Mouse (Mus musculus): ENCODE measurements around the gene Epha8. TPM values are rescaled to one million over a fixed set of nuclear protein-coding genes. Genes with fewer than 3 reads are reported as not detected.

The Epha8 gene
- total and polyA plus RNA-seq, 3 experiments: not detected

DNA sequence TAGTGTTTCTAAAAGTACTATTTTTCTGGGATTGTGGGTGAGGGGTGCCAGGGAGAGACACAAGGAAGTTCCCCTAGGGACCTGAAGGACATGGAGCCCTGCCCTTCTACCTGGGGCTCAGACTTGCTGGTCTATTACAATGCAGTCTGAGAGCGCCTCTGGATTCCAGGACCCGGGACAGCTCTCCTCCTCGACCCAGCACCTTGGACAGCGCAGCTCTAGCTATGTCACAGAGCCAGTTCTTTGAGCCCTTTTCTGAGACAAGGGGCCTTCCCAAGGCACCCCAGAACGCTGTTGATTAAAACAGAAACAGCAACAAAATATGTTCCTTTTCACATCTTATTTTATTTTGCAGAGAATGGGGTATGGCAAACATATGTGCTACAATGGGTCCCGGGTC lies 32.1 kb downstream of the Epha8 start:
- Histone ChIP-seq H3K4me3 (replicated peaks in 1 of 3; ENCODE audit: low read depth in 2 of 3, low read length in 2 of 3, poor library complexity in 1 of 3) (no peak overlapping the region), H3K9ac (ENCODE audit: insufficient read depth, low read depth) (no peak overlapping the region), H3K4me2 (ENCODE audit: insufficient read depth, low read depth, poor library complexity, severe bottlenecking) (no peak overlapping the region), H3K27me3 (replicated peaks) (peaks cover 77% of the 10 kb centered on the region), H3K9me3 (replicated peaks; ENCODE audit: low read length) (no peaks in the 10 kb centered on the region), H3K4me1 (ENCODE audit: control insufficient read depth in 1 of 2, insufficient read depth in 2 of 2) (no peaks in the 10 kb centered on the region), H3K79me2 (replicated peaks; ENCODE audit: control insufficient read depth, extremely low read depth, insufficient read depth, poor library complexity, severe bottlenecking) (no peaks in the 10 kb centered on the region), H3K27ac (ENCODE audit: insufficient read depth, low read depth) (no peak overlapping the region), H3K36me3 (replicated peaks in 1 of 2; ENCODE audit: control insufficient read depth in 1 of 2, insufficient read depth in 1 of 2, low read length in 1 of 2) (no peaks in the 10 kb centered on the region)
- TF ChIP-seq MXI1 (IDR thresholded peaks at IDR 0.05; ENCODE audit: low read depth, low read length) (peak; percentile 83), SIN3A (IDR thresholded peaks at IDR 0.05; ENCODE audit: low read length) (peak; percentile 99), TBP (conservative IDR thresholded peaks at IDR 0.05; ENCODE audit: low read depth, low read length) (no peak)
- peak; percentile 41 for DNase-seq (ENCODE audit: extremely low read depth)
- in situ Hi-C loops (cut with MboI; ENCODE audit: low pct_ligation_motif_present, low pct_unique_long_range_greater_than_20kb, low sequenced_read_pairs) (no loop called here), dilution Hi-C loops (cut with MboI; ENCODE audit: extremely low pct_ligation_motif_present, extremely low pct_unique_long_range_greater_than_20kb, low sequenced_read_pairs) (no loop called here)

DNA sequence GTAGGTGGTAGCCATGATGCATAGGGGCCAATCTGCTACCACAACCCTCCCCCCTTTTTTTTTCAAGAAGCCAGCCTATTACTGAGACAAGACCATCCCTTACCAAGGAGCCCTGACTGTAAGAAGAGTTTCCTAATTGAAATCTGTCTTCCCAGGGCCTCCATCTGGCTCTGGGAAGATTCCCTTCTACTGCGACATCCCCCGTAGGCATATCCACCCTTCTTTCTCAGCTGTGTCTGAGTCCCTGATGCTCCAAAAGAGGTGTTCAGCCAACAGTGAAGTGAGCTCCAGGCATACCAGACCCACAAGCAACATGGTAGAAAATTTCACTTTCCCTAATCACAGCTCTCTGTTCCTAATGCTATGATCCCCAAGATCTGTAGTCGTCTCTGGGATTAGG lies 37.1 kb downstream of the Epha8 start:
- H3K4me3 ChIP-seq (replicated peaks in 1 of 3; ENCODE audit: low read depth in 2 of 3, low read length in 2 of 3, poor library complexity in 1 of 3): no peak overlapping the region
- no peaks in the 10 kb centered on the region for H3K4me1 ChIP-seq (ENCODE audit: control insufficient read depth in 1 of 2, insufficient read depth in 2 of 2)
- peaks cover 80% of the 10 kb centered on the region for H3K27me3 ChIP-seq (replicated peaks)
- TF ChIP-seq KAT2A (IDR thresholded peaks at IDR 0.05; ENCODE audit: insufficient replicate concordance, low read length) (no peak), MXI1 (IDR thresholded peaks at IDR 0.05; ENCODE audit: low read depth, low read length) (no peak), MAFK (IDR thresholded peaks at IDR 0.05; ENCODE audit: insufficient replicate concordance, low read length) (no peak), CHD2 (IDR thresholded peaks at IDR 0.05; ENCODE audit: low read length) (no peak), USF1 (IDR thresholded peaks at IDR 0.05; ENCODE audit: low read depth, low read length) (no peak), USF2 (conservative IDR thresholded peaks at IDR 0.05; ENCODE audit: low read depth, low read length) (no peak), ZKSCAN1 (IDR thresholded peaks at IDR 0.05; ENCODE audit: borderline replicate concordance, low read depth, low read length) (no peak), MAX (IDR thresholded peaks at IDR 0.05; ENCODE audit: low read length) (no peak)
- H3K36me3 ChIP-seq (replicated peaks in 1 of 2; ENCODE audit: control insufficient read depth in 1 of 2, insufficient read depth in 1 of 2, low read length in 1 of 2): no peaks in the 10 kb centered on the region
- dilution Hi-C loops (cut with MboI; ENCODE audit: extremely low pct_ligation_motif_present, extremely low pct_unique_long_range_greater_than_20kb, low sequenced_read_pairs) (no loop called here), in situ Hi-C loops (cut with MboI; ENCODE audit: low pct_ligation_motif_present, low pct_unique_long_range_greater_than_20kb, low sequenced_read_pairs) (no loop called here)
- no peak overlapping the region for H3K4me2 ChIP-seq (ENCODE audit: insufficient read depth, low read depth, poor library complexity, severe bottlenecking)
- H3K9me3 ChIP-seq (replicated peaks; ENCODE audit: low read length): no peaks in the 10 kb centered on the region
- H3K9ac ChIP-seq (ENCODE audit: insufficient read depth, low read depth): no peak overlapping the region
- H3K79me2 ChIP-seq (replicated peaks; ENCODE audit: control insufficient read depth, extremely low read depth, insufficient read depth, poor library complexity, severe bottlenecking): no peaks in the 10 kb centered on the region
- H3K27ac ChIP-seq (ENCODE audit: insufficient read depth, low read depth): no peak overlapping the region
- no peak for DNase-seq (ENCODE audit: extremely low read depth)

DNA sequence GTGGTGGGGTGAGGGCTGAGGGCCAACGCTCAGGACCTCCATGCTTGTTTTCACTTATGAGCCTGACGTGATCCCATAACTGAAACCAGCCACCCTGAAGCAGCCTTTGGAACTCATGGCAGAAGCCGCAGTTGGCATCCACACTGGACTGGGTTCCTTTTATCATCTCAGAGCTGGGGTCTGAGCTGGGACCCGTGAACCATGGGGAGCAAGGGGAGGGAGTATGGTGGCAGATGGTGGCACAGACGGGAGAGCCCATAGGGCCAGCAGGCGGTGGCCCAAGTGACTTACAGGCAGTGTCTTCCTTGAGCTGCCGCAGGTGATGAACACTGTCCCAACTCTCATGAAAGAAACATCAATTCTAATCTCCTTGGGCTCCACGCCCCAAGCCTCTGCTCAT lies 37.8 kb downstream of the Epha8 start:
- Histone ChIP-seq H3K4me1 (ENCODE audit: control insufficient read depth in 1 of 2, insufficient read depth in 2 of 2) (no peaks in the 10 kb centered on the region), H3K27me3 (replicated peaks) (peaks cover 87% of the 10 kb centered on the region), H3K9ac (ENCODE audit: insufficient read depth, low read depth) (no peak overlapping the region), H3K36me3 (replicated peaks in 1 of 2; ENCODE audit: control insufficient read depth in 1 of 2, insufficient read depth in 1 of 2, low read length in 1 of 2) (no peaks in the 10 kb centered on the region), H3K79me2 (replicated peaks; ENCODE audit: control insufficient read depth, extremely low read depth, insufficient read depth, poor library complexity, severe bottlenecking) (no peaks in the 10 kb centered on the region), H3K4me2 (ENCODE audit: insufficient read depth, low read depth, poor library complexity, severe bottlenecking) (no peak overlapping the region), H3K9me3 (replicated peaks; ENCODE audit: low read length) (no peaks in the 10 kb centered on the region), H3K4me3 (replicated peaks in 1 of 3; ENCODE audit: low read depth in 2 of 3, low read length in 2 of 3, poor library complexity in 1 of 3) (no peak overlapping the region), H3K27ac (ENCODE audit: insufficient read depth, low read depth) (no peak overlapping the region)
- dilution Hi-C loops (cut with MboI; ENCODE audit: extremely low pct_ligation_motif_present, extremely low pct_unique_long_range_greater_than_20kb, low sequenced_read_pairs) (no loop called here), in situ Hi-C loops (cut with MboI; ENCODE audit: low pct_ligation_motif_present, low pct_unique_long_range_greater_than_20kb, low sequenced_read_pairs) (no loop called here)
- DNase-seq (ENCODE audit: extremely low read depth): no peak
- TF ChIP-seq JUND (conservative IDR thresholded peaks at IDR 0.05; ENCODE audit: low read depth, low read length) (no peak), ZMIZ1 (IDR thresholded peaks at IDR 0.05; ENCODE audit: low read depth, low read length) (no peak), NELFE (IDR thresholded peaks at IDR 0.05; ENCODE audit: low read depth, low read length) (no peak), MEF2A (IDR thresholded peaks at IDR 0.05; ENCODE audit: borderline replicate concordance, low read depth, low read length) (no peak), JUN (IDR thresholded peaks at IDR 0.05; ENCODE audit: insufficient read depth, low read depth, low read length) (no peak), SIN3A (IDR thresholded peaks at IDR 0.05; ENCODE audit: low read length) (no peak), HCFC1 (IDR thresholded peaks at IDR 0.05; ENCODE audit: low read depth, low read length) (no peak), IRF4 (IDR thresholded peaks at IDR 0.05; ENCODE audit: low read depth, low read length) (no peak), MAZ (IDR thresholded peaks at IDR 0.05; ENCODE audit: low read depth, low read length) (no peak), ETS1 (conservative IDR thresholded peaks at IDR 0.05; ENCODE audit: low read depth, low read length) (no peak), MYC (IDR thresholded peaks at IDR 0.05; ENCODE audit: low read depth, low read length) (no peak), ELF1 (IDR thresholded peaks at IDR 0.05; ENCODE audit: low read depth, low read length) (no peak), USF1 (IDR thresholded peaks at IDR 0.05; ENCODE audit: low read depth, low read length) (no peak), CHD2 (IDR thresholded peaks at IDR 0.05; ENCODE audit: low read length) (no peak), SMC3 (IDR thresholded peaks at IDR 0.05; ENCODE audit: low read depth, low read length) (no peak), CHD1 (IDR thresholded peaks at IDR 0.05; ENCODE audit: low read depth, low read length) (no peak), POLR2AphosphoS2 (IDR thresholded peaks at IDR 0.05; ENCODE audit: low read depth, low read length) (no peak), KAT2A (IDR thresholded peaks at IDR 0.05; ENCODE audit: insufficient replicate concordance, low read length) (no peak), PAX5 (IDR thresholded peaks at IDR 0.05; ENCODE audit: low read length) (no peak)
